Comparison of ENCODE assay signal across 8 mouse cellular contexts in the genomic region with DNA sequence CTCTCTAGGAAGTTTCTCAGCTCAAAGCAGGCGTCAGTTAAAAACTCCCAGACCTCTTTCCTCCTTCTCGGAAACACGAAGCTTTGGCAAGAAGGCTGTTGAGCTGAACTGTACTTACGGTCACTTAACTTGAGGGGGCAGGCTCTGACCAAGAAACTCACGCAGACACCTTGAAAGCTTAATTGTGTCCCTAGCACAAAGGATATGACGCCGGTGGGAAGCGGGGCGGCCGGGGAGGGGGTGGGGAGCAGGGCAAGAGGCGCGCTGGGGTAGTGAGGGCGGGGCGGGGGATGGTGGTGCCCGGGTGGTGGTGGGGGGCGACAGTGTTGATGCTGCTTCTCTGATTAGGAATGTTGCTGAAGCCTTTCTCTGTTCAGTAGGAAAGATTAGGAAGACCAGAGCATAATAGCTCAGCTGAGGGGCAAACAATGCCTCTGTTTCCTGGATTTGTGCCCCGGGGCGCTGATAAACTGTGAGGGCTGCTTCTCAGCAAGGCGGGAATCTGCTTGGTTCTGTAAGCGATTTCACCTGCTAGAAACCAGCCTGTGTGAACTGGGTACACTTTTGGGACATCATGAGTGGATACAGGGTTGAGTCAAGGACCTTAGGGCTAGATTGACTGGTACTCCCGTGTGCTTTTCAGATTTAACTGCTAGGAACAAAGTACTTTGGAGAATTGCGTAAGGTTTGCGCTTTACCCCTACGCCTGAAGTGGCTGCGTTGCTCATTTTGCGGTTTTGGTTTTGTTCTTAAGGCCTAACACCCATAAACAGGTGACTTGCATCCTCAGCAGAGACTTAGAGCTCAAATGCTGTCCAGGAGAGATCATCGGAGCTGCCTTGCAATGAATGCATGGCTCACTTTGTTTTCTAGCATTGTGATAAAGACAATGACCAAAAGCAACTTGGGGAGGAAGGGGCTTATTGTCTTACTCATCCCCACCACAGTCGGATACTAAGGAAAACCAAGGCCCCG. TPM values are rescaled to one million over a fixed set of nuclear protein-coding genes. Genes with fewer than 3 reads are reported as not detected.
DNase-seq lines count a peak whose midpoint lies in the region; ATAC-seq lines count a peak whose summit lies in the region.

No protein-coding gene starts in this region.

- H3K36me3 ChIP-seq in embryonic facial prominence, embryonic 11.5 days (replicated peaks; ENCODE audit: control insufficient read depth, insufficient read depth, low read depth, low read length), result no peaks in the 10 kb centered on the region
- H3K36me3 ChIP-seq in heart, embryonic 12.5 days, result no peaks in the 10 kb centered on the region
- no peaks in the 10 kb centered on the region for H3K36me3 ChIP-seq in neural tube, embryonic 13.5 days

- H3K27ac ChIP-seq in embryonic facial prominence, embryonic 11.5 days (replicated peaks; ENCODE audit: low read depth, low read length), result no peak overlapping the region
- H3K27ac ChIP-seq in heart, embryonic 12.5 days (ENCODE audit: poor library complexity, severe bottlenecking), result peak overlapping the region; percentile 79
- peak overlapping the region; percentile 65; the same call in 1 of the 2 replicates for H3K27ac ChIP-seq in neural tube, embryonic 13.5 days (replicated peaks)

- no peaks in the 10 kb centered on the region for H3K4me1 ChIP-seq in embryonic facial prominence, embryonic 11.5 days (ENCODE audit: control insufficient read depth, insufficient read depth, low read length)
- peaks cover 34% of the 10 kb centered on the region for H3K4me1 ChIP-seq in heart, embryonic 12.5 days (replicated peaks)
- H3K4me1 ChIP-seq in neural tube, embryonic 13.5 days (replicated peaks), result peaks cover 9% of the 10 kb centered on the region

- H3K4me3 ChIP-seq in embryonic facial prominence, embryonic 11.5 days (ENCODE audit: low read depth, low read length), result peak overlapping the region; percentile 26
- peak overlapping the region; percentile 46 for H3K4me3 ChIP-seq in heart, embryonic 12.5 days
- peak overlapping the region; percentile 34 for H3K4me3 ChIP-seq in neural tube, embryonic 13.5 days

- DNase-seq in 3T3-L1 (ENCODE audit: low read depth, low spot score) (peak; percentile 74), R1 (ENCODE audit: low read depth, low spot score) (peak; percentile 84), MN1 (ENCODE audit: low spot score) (no peak)
- peak; percentile 88 for DNase-seq in embryonic facial prominence, embryonic 11.5 days (ENCODE audit: low spot score)
- peak; percentile 76 for DNase-seq in kidney, adult 9 months
- DNase-seq in lung, adult 18-20 months, result peak; percentile 76 to 82

- ATAC-seq in embryonic facial prominence, embryonic 11.5 days (replicated peaks; ENCODE audit: insufficient number of reproducible peaks, low FRiP score, low TSS enrichment, low read depth), result peak; percentile 81
- ATAC-seq in heart, embryonic 12.5 days (ENCODE audit: insufficient number of reproducible peaks, low FRiP score), result peak; percentile 74
- ATAC-seq in neural tube, embryonic 13.5 days (ENCODE audit: low read depth), result peak; percentile 92

- no peaks in the 10 kb centered on the region for H3K9me3 ChIP-seq in embryonic facial prominence, embryonic 11.5 days (replicated peaks; ENCODE audit: control insufficient read depth, low read length)
- peaks cover 4% of the 10 kb centered on the region; the same call in 1 of the 2 replicates for H3K9me3 ChIP-seq in heart, embryonic 12.5 days (replicated peaks)
- H3K9me3 ChIP-seq in neural tube, embryonic 13.5 days, result no peaks in the 10 kb centered on the region; the same call in 1 of the 2 replicates

- H3K9ac ChIP-seq in embryonic facial prominence, embryonic 11.5 days (replicated peaks; ENCODE audit: low read length), result peak overlapping the region; percentile 62
- H3K9ac ChIP-seq in heart, embryonic 12.5 days, result peak overlapping the region; percentile 60
- peak overlapping the region; percentile 70 for H3K9ac ChIP-seq in neural tube, embryonic 13.5 days

- H3K27me3 ChIP-seq in embryonic facial prominence, embryonic 11.5 days (ENCODE audit: control insufficient read depth, insufficient read depth, low read length), result no peaks in the 10 kb centered on the region
- H3K27me3 ChIP-seq in heart, embryonic 12.5 days (replicated peaks), result no peaks in the 10 kb centered on the region
- H3K27me3 ChIP-seq in neural tube, embryonic 13.5 days, result no peaks in the 10 kb centered on the region

- WGBS in embryonic facial prominence, embryonic 11.5 days, result 11% methylated on average over 29 of the region's 29 CpGs
- 15% methylated on average over 28 of the region's 29 CpGs for WGBS in heart, embryonic 12.5 days
- 13% methylated on average over 29 of the region's 29 CpGs for WGBS in neural tube, embryonic 13.5 days

- H3K4me2 ChIP-seq in embryonic facial prominence, embryonic 11.5 days (ENCODE audit: low read depth, low read length), result peak overlapping the region; percentile 61
- H3K4me2 ChIP-seq in heart, embryonic 12.5 days, result peak overlapping the region; percentile 78
- peak overlapping the region; percentile 65 for H3K4me2 ChIP-seq in neural tube, embryonic 13.5 days

RNA-seq across cellular contexts. Expression of gene Adgrf5, which starts 33.2 kb away (rescaled TPM):
- 8.2 and 8.5 TPM in 2 replicates for polyA plus RNA-seq in embryonic facial prominence, embryonic 11.5 days (2014; fragmentation: Nextera tagmentation; extraction: Ambion mirVana)
- 21.1 and 23.9 TPM in 2 replicates for polyA plus RNA-seq in heart, embryonic 12.5 days (2016; fragmentation: Nextera tagmentation; extraction: Ambion mirVana)
- polyA plus RNA-seq in neural tube, embryonic 13.5 days (2015; fragmentation: Nextera tagmentation; extraction: Ambion mirVana), result 9.8 and 10.4 TPM in 2 replicates

RNA-seq across cellular contexts. Expression of gene Adgrf1, which starts 56.9 kb away (rescaled TPM):
- not detected in 2 replicates for polyA plus RNA-seq in embryonic facial prominence, embryonic 11.5 days (2014; fragmentation: Nextera tagmentation; extraction: Ambion mirVana)
- polyA plus RNA-seq in heart, embryonic 12.5 days (2016; fragmentation: Nextera tagmentation; extraction: Ambion mirVana), result not detected in 2 replicates
- polyA plus RNA-seq in neural tube, embryonic 13.5 days (2015; fragmentation: Nextera tagmentation; extraction: Ambion mirVana), result not detected in 2 replicates
